ENCODE assay signal across 15 mouse cellular contexts in genomic region chr1:128649490-128650178, GRCm38 (mm10). TPM values are rescaled to one million over a fixed set of nuclear protein-coding genes. Genes with fewer than 3 reads are reported as not detected.
DNase-seq lines count a peak whose midpoint lies in the region; ATAC-seq lines count a peak whose summit lies in the region.
"Had no signal": no experiment of that assay in that cellular context is flagged by ENCODE, and none has a peak within 500 bp of the region (broad histone marks: within the 10 kb centered on the region; RNA-seq: fewer than 3 reads in every experiment).

No protein-coding gene starts in this region.

- H3K36me3 ChIP-seq in heart, embryonic 13.5 days, result no peaks in the 10 kb centered on the region
- no peaks in the 10 kb centered on the region for H3K36me3 ChIP-seq in heart, embryonic 11.5 days (ENCODE audit: control insufficient read depth, insufficient read depth, low read length)
- no peaks in the 10 kb centered on the region for H3K36me3 ChIP-seq in embryonic facial prominence, embryonic 11.5 days (replicated peaks; ENCODE audit: control insufficient read depth, insufficient read depth, low read depth, low read length)
- H3K36me3 ChIP-seq in midbrain, embryonic 16.5 days (ENCODE audit: control insufficient read depth, insufficient read depth, low read length), result no peaks in the 10 kb centered on the region
- H3K36me3 ChIP-seq: limb, embryonic 13.5 days had no signal

- H3K4me1 ChIP-seq in heart, embryonic 13.5 days, result no peaks in the 10 kb centered on the region
- H3K4me1 ChIP-seq in heart, embryonic 11.5 days (ENCODE audit: control insufficient read depth, insufficient read depth, low read length), result no peaks in the 10 kb centered on the region
- no peaks in the 10 kb centered on the region for H3K4me1 ChIP-seq in embryonic facial prominence, embryonic 11.5 days (ENCODE audit: control insufficient read depth, insufficient read depth, low read length)
- H3K4me1 ChIP-seq in midbrain, embryonic 16.5 days (ENCODE audit: control insufficient read depth, insufficient read depth, low read length), result peaks cover 3% of the 10 kb centered on the region; the same call in 1 of the 2 replicates
- H3K4me1 ChIP-seq: limb, embryonic 13.5 days had no signal

- no peaks in the 10 kb centered on the region for H3K27me3 ChIP-seq in heart, embryonic 13.5 days (replicated peaks)
- H3K27me3 ChIP-seq in heart, embryonic 11.5 days (ENCODE audit: control insufficient read depth, insufficient read depth, low read length), result no peaks in the 10 kb centered on the region
- H3K27me3 ChIP-seq in embryonic facial prominence, embryonic 11.5 days (ENCODE audit: control insufficient read depth, insufficient read depth, low read length), result no peaks in the 10 kb centered on the region
- H3K27me3 ChIP-seq in midbrain, embryonic 16.5 days (ENCODE audit: control insufficient read depth, insufficient read depth, low read depth, low read length), result no peaks in the 10 kb centered on the region
- H3K27me3 ChIP-seq: limb, embryonic 13.5 days; megakaryocyte, embryonic 14.5 days had no signal

- H3K4me3 ChIP-seq in heart, embryonic 13.5 days, result no peak overlapping the region
- H3K4me3 ChIP-seq in heart, embryonic 11.5 days (ENCODE audit: low read depth, low read length), result no peak overlapping the region
- H3K4me3 ChIP-seq in embryonic facial prominence, embryonic 11.5 days (ENCODE audit: low read depth, low read length), result no peak overlapping the region
- H3K4me3 ChIP-seq in midbrain, embryonic 16.5 days (ENCODE audit: low read depth, low read length), result no peak overlapping the region
- H3K4me3 ChIP-seq: layer of hippocampus, adult 2 months; limb, embryonic 13.5 days; megakaryocyte, embryonic 14.5 days had no signal

- no peak for ATAC-seq in heart, embryonic 13.5 days (ENCODE audit: extremely low read depth, insufficient number of reproducible peaks, low FRiP score, low TSS enrichment)
- no peak for ATAC-seq in heart, embryonic 11.5 days (replicated peaks; ENCODE audit: insufficient number of reproducible peaks, low FRiP score, low TSS enrichment)
- ATAC-seq in embryonic facial prominence, embryonic 11.5 days (replicated peaks; ENCODE audit: insufficient number of reproducible peaks, low FRiP score, low TSS enrichment, low read depth), result no peak
- ATAC-seq in midbrain, embryonic 16.5 days, result peak; percentile 75
- ATAC-seq: CD4-positive, CD25-positive, alpha-beta regulatory T cell, adult 4 months had no signal

- 53% methylated on average over 13 of the region's 13 CpGs for WGBS in heart, embryonic 13.5 days
- WGBS in heart, embryonic 11.5 days (ENCODE audit: insufficient replicate concordance), result 54% methylated on average over 13 of the region's 13 CpGs
- WGBS in embryonic facial prominence, embryonic 11.5 days, result 32% methylated on average over 13 of the region's 13 CpGs
- WGBS in midbrain, embryonic 16.5 days, result 11% methylated on average over 13 of the region's 13 CpGs

- DNase-seq in embryonic facial prominence, embryonic 11.5 days (ENCODE audit: low spot score), result peak; percentile 45
- DNase-seq in heart, postnatal 4 days, result peak; percentile 10
- no peak for DNase-seq in kidney, postnatal 10 days
- DNase-seq in right cerebral cortex, adult 2 months (ENCODE audit: low spot score in 2 of 2), result no peak
- no peak for DNase-seq in gastrocnemius, postnatal 10 days
- DNase-seq: cerebellum, adult 8-10 months; right cerebral cortex, postnatal 14 days; thymus, postnatal 25 days had no signal

- H3K9ac ChIP-seq in heart, embryonic 13.5 days, result no peak overlapping the region
- H3K9ac ChIP-seq in heart, embryonic 11.5 days (ENCODE audit: low read depth, low read length), result no peak overlapping the region
- no peak overlapping the region for H3K9ac ChIP-seq in embryonic facial prominence, embryonic 11.5 days (replicated peaks; ENCODE audit: low read length)
- no peak overlapping the region for H3K9ac ChIP-seq in midbrain, embryonic 16.5 days (ENCODE audit: low read depth, low read length)
- H3K9ac ChIP-seq: limb, embryonic 13.5 days had no signal

- no peaks in the 10 kb centered on the region for H3K9me3 ChIP-seq in heart, embryonic 13.5 days
- H3K9me3 ChIP-seq in heart, embryonic 11.5 days (replicated peaks; ENCODE audit: control insufficient read depth, low read length), result no peaks in the 10 kb centered on the region
- H3K9me3 ChIP-seq in embryonic facial prominence, embryonic 11.5 days (replicated peaks; ENCODE audit: control insufficient read depth, low read length), result no peaks in the 10 kb centered on the region
- H3K9me3 ChIP-seq in midbrain, embryonic 16.5 days (replicated peaks; ENCODE audit: control insufficient read depth, low read length, poor library complexity, severe bottlenecking), result no peaks in the 10 kb centered on the region
- H3K9me3 ChIP-seq: limb, embryonic 13.5 days had no signal

- H3K27ac ChIP-seq in heart, embryonic 13.5 days (replicated peaks), result 0 out of 2 replicates have a peak overlapping the region, but pooled peaks have one; percentile 24
- H3K27ac ChIP-seq in heart, embryonic 11.5 days (ENCODE audit: low read depth, low read length), result no peak overlapping the region
- H3K27ac ChIP-seq in embryonic facial prominence, embryonic 11.5 days (replicated peaks; ENCODE audit: low read depth, low read length), result no peak overlapping the region
- no peak overlapping the region for H3K27ac ChIP-seq in midbrain, embryonic 16.5 days (ENCODE audit: low read length)
- H3K27ac ChIP-seq: layer of hippocampus, adult 2 months; limb, embryonic 13.5 days had no signal

- H3K4me2 ChIP-seq in heart, embryonic 13.5 days, result no peak overlapping the region
- no peak overlapping the region for H3K4me2 ChIP-seq in heart, embryonic 11.5 days
- H3K4me2 ChIP-seq in embryonic facial prominence, embryonic 11.5 days (ENCODE audit: low read depth, low read length), result no peak overlapping the region
- H3K4me2 ChIP-seq in midbrain, embryonic 16.5 days (ENCODE audit: low read length), result 0 out of 2 replicates have a peak overlapping the region, but pooled peaks have one; percentile 1
- H3K4me2 ChIP-seq: limb, embryonic 13.5 days had no signal

RNA-seq across cellular contexts. Expression of gene Cxcr4, which starts 57.5 kb away (rescaled TPM):
- polyA plus RNA-seq in heart, embryonic 13.5 days (2015; fragmentation: Nextera tagmentation; extraction: Ambion mirVana), result 1.3 and 1.6 TPM in 2 replicates
- 1.1 and 1.9 TPM in 2 replicates for polyA plus RNA-seq in heart, embryonic 11.5 days (2014; fragmentation: Nextera tagmentation; extraction: Ambion mirVana)
- polyA plus RNA-seq in embryonic facial prominence, embryonic 11.5 days (2014; fragmentation: Nextera tagmentation; extraction: Ambion mirVana), result 6.8 and 7.0 TPM in 2 replicates
- 10 to 100 TPM in 1 of 2 experiments, 1 to 10 TPM in 1; 8.3 to 10.8 TPM for total RNA-seq in heart, postnatal 4 days (2021)
- 4.0 and 5.6 TPM in 2 replicates for polyA plus RNA-seq in midbrain, embryonic 16.5 days (2015; fragmentation: Nextera tagmentation; extraction: Ambion mirVana)
- 10 to 100 TPM; 17.9 to 23.7 TPM for total RNA-seq in gastrocnemius, postnatal 10 days (2021)

Comparison
In these comparisons a context has a peak if more than half of its experiments do, and no peak if none do; other contexts are left out.
1. DNase-seq: peak in embryonic facial prominence, embryonic 11.5 days (single experiment) and heart, postnatal 4 days (single experiment); none in kidney, postnatal 10 days (single experiment), right cerebral cortex, adult 2 months (0 of 2) and gastrocnemius, postnatal 10 days (single experiment).